ENCODE assay signal across 13 mouse cellular contexts in genomic region chr7:29504683-29505290, GRCm38 (mm10). TPM values are rescaled to one million over a fixed set of nuclear protein-coding genes. Genes with fewer than 3 reads are reported as not detected.
DNase-seq lines count a peak whose midpoint lies in the region; ATAC-seq and TF ChIP-seq lines count a peak whose summit lies in the region.
"Had no signal": no experiment of that assay in that cellular context is flagged by ENCODE, and none has a peak within 500 bp of the region (broad histone marks: within the 10 kb centered on the region; RNA-seq: fewer than 3 reads in every experiment).

No protein-coding gene starts in this region.

- ATAC-seq in embryonic facial prominence, embryonic 15.5 days (ENCODE audit: insufficient number of reproducible peaks, low FRiP score, low TSS enrichment, low read depth) = no peak
- ATAC-seq: CD4-positive, CD25-positive, alpha-beta regulatory T cell, adult 4 months had no signal

- no peak for DNase-seq in kidney, adult 2 months
- DNase-seq in kidney, postnatal 10 days = no peak
- peak; percentile 51 for DNase-seq in lung, postnatal 25 days (ENCODE audit: low spot score)
- no peak for DNase-seq in right cerebral cortex, postnatal 25 days
- no peak for DNase-seq in ovary, postnatal 10 days (ENCODE audit: low spot score)
- DNase-seq in Muller cell, postnatal 12 days (ENCODE audit: inconsistent ontology term) = no peak
- DNase-seq: embryo, embryonic 11 days; heart, adult 2 months had no signal

- H3K4me1 ChIP-seq in kidney, adult 2 months (ENCODE audit: control insufficient read depth, insufficient read depth, low read length) = peaks cover 22% of the 10 kb centered on the region
- H3K4me1 ChIP-seq in ES-Bruce4 (ENCODE audit: control insufficient read depth, insufficient read depth, low read length) = peaks cover 10% of the 10 kb centered on the region
- peaks cover 53% of the 10 kb centered on the region for H3K4me1 ChIP-seq in embryonic facial prominence, embryonic 15.5 days

- H3K27me3 ChIP-seq in kidney, adult 2 months (replicated peaks; ENCODE audit: control insufficient read depth, insufficient read depth, low read length) = no peaks in the 10 kb centered on the region
- no peaks in the 10 kb centered on the region for H3K27me3 ChIP-seq in ES-Bruce4 (ENCODE audit: control insufficient read depth, insufficient read depth, low read length, poor library complexity, severe bottlenecking)
- no peaks in the 10 kb centered on the region for H3K27me3 ChIP-seq in embryonic facial prominence, embryonic 15.5 days
- H3K27me3 ChIP-seq: midbrain, embryonic 12.5 days had no signal

- H3K9me3 ChIP-seq in ES-Bruce4 (replicated peaks; ENCODE audit: control insufficient read depth, insufficient read depth, low read length, poor library complexity, severe bottlenecking) = no peaks in the 10 kb centered on the region
- no peaks in the 10 kb centered on the region for H3K9me3 ChIP-seq in embryonic facial prominence, embryonic 15.5 days (replicated peaks)
- H3K9me3 ChIP-seq: midbrain, embryonic 12.5 days had no signal

- peak overlapping the region; percentile 25; the same call in 1 of the 2 replicates for H3K9ac ChIP-seq in ES-Bruce4 (ENCODE audit: low read depth, poor library complexity, severe bottlenecking)
- H3K9ac ChIP-seq in embryonic facial prominence, embryonic 15.5 days = no peak overlapping the region
- H3K9ac ChIP-seq: forebrain, postnatal 0 days; midbrain, embryonic 12.5 days had no signal

- 50% methylated on average over 7 of the region's 7 CpGs for WGBS in kidney, adult 2 months
- 60% methylated on average over 7 of the region's 7 CpGs for WGBS in embryonic facial prominence, embryonic 15.5 days

- H3K36me3 ChIP-seq in kidney, adult 2 months (ENCODE audit: control insufficient read depth, insufficient read depth, low read length) = no peaks in the 10 kb centered on the region
- H3K36me3 ChIP-seq in ES-Bruce4 (ENCODE audit: control insufficient read depth, insufficient read depth, low read length, poor library complexity, severe bottlenecking) = no peaks in the 10 kb centered on the region
- H3K36me3 ChIP-seq in embryonic facial prominence, embryonic 15.5 days = no peaks in the 10 kb centered on the region
- H3K36me3 ChIP-seq: midbrain, embryonic 12.5 days had no signal

- TF ChIP-seq POLR2A in kidney, adult 2 months (IDR thresholded peaks at IDR 0.05; ENCODE audit: low read depth, low read length) = no peak
- no peak for TF ChIP-seq POLR2A in ES-Bruce4 (IDR thresholded peaks at IDR 0.05; ENCODE audit: insufficient read depth, low read length)

- H3K27ac ChIP-seq in kidney, adult 2 months (ENCODE audit: insufficient read depth, low read depth, low read length) = peak overlapping the region; percentile 59
- H3K27ac ChIP-seq in ES-Bruce4 (ENCODE audit: insufficient read depth, low read length) = no peak overlapping the region
- H3K27ac ChIP-seq in embryonic facial prominence, embryonic 15.5 days (replicated peaks) = peak overlapping the region; percentile 56
- H3K27ac ChIP-seq: heart, adult 2 months; midbrain, embryonic 12.5 days had no signal

- peak overlapping the region; percentile 11; the same call in 1 of the 2 replicates for H3K4me3 ChIP-seq in kidney, adult 2 months (ENCODE audit: insufficient read depth, low read depth, low read length)
- H3K4me3 ChIP-seq in ES-Bruce4 (ENCODE audit: low read depth, low read length) = no peak overlapping the region
- 0 out of 2 replicates have a peak overlapping the region, but pooled peaks have one; percentile 10 for H3K4me3 ChIP-seq in embryonic facial prominence, embryonic 15.5 days (replicated peaks)
- H3K4me3 ChIP-seq: heart, adult 2 months; midbrain, embryonic 12.5 days had no signal

- H3K4me2 ChIP-seq in embryonic facial prominence, embryonic 15.5 days (replicated peaks) = peak overlapping the region; percentile 19

- TF ChIP-seq CTCF in kidney, adult 2 months (conservative IDR thresholded peaks at IDR 0.05; ENCODE audit: insufficient read depth, insufficient read length, low read depth, low read length) = no peak
- TF ChIP-seq CTCF in ES-Bruce4 (IDR thresholded peaks at IDR 0.05; ENCODE audit: low read depth, low read length) = no peak

- TF ChIP-seq EP300 in ES-Bruce4 (IDR thresholded peaks at IDR 0.05; ENCODE audit: insufficient read depth, low read depth, low read length) = no peak

RNA-seq across cellular contexts. Expression of gene Sipa1l3, which starts 13.7 kb away (rescaled TPM):
- 44.6 and 51.0 TPM in 2 replicates for polyA plus RNA-seq in kidney, adult 2 months (2012; rRNA removed)
- polyA plus RNA-seq in ES-Bruce4 (2011; ENCODE audit: insufficient read depth, insufficient read length, low read depth, missing spikeins) = 29.4 and 31.0 TPM in 2 replicates
- polyA plus RNA-seq in embryonic facial prominence, embryonic 15.5 days (2015; fragmentation: Nextera tagmentation; extraction: Ambion mirVana) = 21.6 and 22.4 TPM in 2 replicates
